11 mouse cellular contexts compared by ENCODE assay signal in the genomic region with DNA sequence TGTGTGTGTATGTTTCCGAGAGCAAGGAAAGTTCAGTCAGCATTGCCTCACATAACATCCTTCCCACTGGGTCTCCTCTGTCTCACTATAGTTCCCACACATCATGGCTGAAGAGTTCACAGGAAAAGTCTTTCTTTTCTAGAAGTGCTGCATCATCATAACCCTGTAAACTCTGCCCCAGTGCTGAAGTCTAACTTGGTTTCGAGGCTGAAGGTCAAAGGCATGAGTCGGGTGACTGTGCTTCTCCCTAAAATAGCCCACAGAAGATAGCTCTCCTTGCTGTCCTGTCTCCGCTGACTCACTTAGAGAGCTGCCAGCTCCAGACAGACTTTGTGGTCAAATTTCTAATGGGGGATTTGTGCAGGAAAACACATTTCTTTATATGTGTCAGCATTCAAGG.
A peak's percentile ranks its signal among the peaks of the same experiment; 100 is the strongest.
DNase-seq lines count a peak whose midpoint lies in the region; ATAC-seq and TF ChIP-seq lines count a peak whose summit lies in the region.
"Had no signal": no experiment of that assay in that cellular context is flagged by ENCODE, and none has a peak within 500 bp of the region (broad histone marks: within the 10 kb centered on the region; RNA-seq: fewer than 3 reads in every experiment).

No protein-coding gene starts in this region.

- H3K36me3 ChIP-seq in kidney, adult 2 months (ENCODE audit: control insufficient read depth, insufficient read depth, low read length) = no peaks in the 10 kb centered on the region
- H3K36me3 ChIP-seq in heart, embryonic 14.5 days (ENCODE audit: control insufficient read depth, insufficient read depth, low read length) = no peaks in the 10 kb centered on the region
- H3K36me3 ChIP-seq in liver, embryonic 15.5 days (replicated peaks) = no peaks in the 10 kb centered on the region
- no peaks in the 10 kb centered on the region for H3K36me3 ChIP-seq in lung, postnatal 0 days (ENCODE audit: insufficient read depth, low read length)
- H3K36me3 ChIP-seq: forebrain, embryonic 12.5 days had no signal

- H3K4me3 ChIP-seq in kidney, adult 2 months (ENCODE audit: insufficient read depth, low read depth, low read length) = no peak overlapping the region
- H3K4me3 ChIP-seq in heart, embryonic 14.5 days (ENCODE audit: control insufficient read depth in 1 of 2, insufficient read depth in 1 of 2, low read depth in 1 of 2, low read length in 2 of 2) = no peak overlapping the region
- H3K4me3 ChIP-seq in liver, embryonic 15.5 days (replicated peaks) = no peak overlapping the region
- no peak overlapping the region for H3K4me3 ChIP-seq in lung, postnatal 0 days (ENCODE audit: low read depth, low read length)
- H3K4me3 ChIP-seq: forebrain, embryonic 12.5 days had no signal

- TF ChIP-seq POLR2A in kidney, adult 2 months (IDR thresholded peaks at IDR 0.05; ENCODE audit: low read depth, low read length) = no peak

- no peaks in the 10 kb centered on the region for H3K9me3 ChIP-seq in heart, embryonic 14.5 days (ENCODE audit: control insufficient read depth, low read length)
- no peaks in the 10 kb centered on the region for H3K9me3 ChIP-seq in liver, embryonic 15.5 days (replicated peaks)
- no peaks in the 10 kb centered on the region for H3K9me3 ChIP-seq in lung, postnatal 0 days (ENCODE audit: low read length)
- H3K9me3 ChIP-seq: forebrain, embryonic 12.5 days had no signal

- no peak for ATAC-seq in heart, embryonic 14.5 days (ENCODE audit: insufficient number of reproducible peaks, insufficient read depth, low FRiP score, low read depth)
- ATAC-seq in liver, embryonic 15.5 days (ENCODE audit: insufficient read depth) = peak; percentile 52
- no peak for ATAC-seq in lung, postnatal 0 days
- ATAC-seq: CD4-positive, CD25-positive, alpha-beta regulatory T cell, adult 4 months had no signal

- no peaks in the 10 kb centered on the region for H3K4me1 ChIP-seq in kidney, adult 2 months (ENCODE audit: control insufficient read depth, insufficient read depth, low read length)
- peaks cover 2 to 6% of the 10 kb centered on the region in 2 experiments; a peak in 2 of 4 replicates for H3K4me1 ChIP-seq in heart, embryonic 14.5 days (ENCODE audit: control insufficient read depth in 2 of 2, insufficient read depth in 2 of 2, low read length in 2 of 2)
- no peaks in the 10 kb centered on the region for H3K4me1 ChIP-seq in liver, embryonic 15.5 days (replicated peaks)
- H3K4me1 ChIP-seq in lung, postnatal 0 days (ENCODE audit: insufficient read depth, low read depth, low read length) = no peaks in the 10 kb centered on the region
- H3K4me1 ChIP-seq: forebrain, embryonic 12.5 days had no signal

- 40% methylated on average over 4 of the region's 4 CpGs for WGBS in kidney, adult 2 months
- WGBS in heart, embryonic 14.5 days = 41% methylated on average over 4 of the region's 4 CpGs
- 18% methylated on average over 4 of the region's 4 CpGs for WGBS in liver, embryonic 15.5 days (ENCODE audit: insufficient replicate concordance)
- WGBS in lung, postnatal 0 days = 60% methylated on average over 4 of the region's 4 CpGs

- no peak for TF ChIP-seq CTCF in kidney, adult 2 months (conservative IDR thresholded peaks at IDR 0.05; ENCODE audit: insufficient read depth, insufficient read length, low read depth, low read length)
- no peak for TF ChIP-seq CTCF in lung, postnatal 0 days (IDR thresholded peaks at IDR 0.05)

- H3K27ac ChIP-seq in kidney, adult 2 months (ENCODE audit: insufficient read depth, low read depth, low read length) = no peak overlapping the region
- H3K27ac ChIP-seq in heart, embryonic 14.5 days (replicated peaks in 1 of 2; ENCODE audit: control insufficient read depth in 1 of 2, insufficient read depth in 1 of 2, low read depth in 2 of 2, low read length in 2 of 2) = no peak overlapping the region
- no peak overlapping the region for H3K27ac ChIP-seq in liver, embryonic 15.5 days (replicated peaks)
- no peak overlapping the region for H3K27ac ChIP-seq in lung, postnatal 0 days (ENCODE audit: low read length)
- H3K27ac ChIP-seq: forebrain, embryonic 12.5 days had no signal

- peak; percentile 23 for DNase-seq in kidney, adult 2 months
- DNase-seq in kidney, adult 11 months = no peak
- DNase-seq in adrenal gland, postnatal 10 days = peak; percentile 62
- DNase-seq in left cerebral cortex, adult 8-10 months (ENCODE audit: low spot score in 2 of 2) = no peak
- DNase-seq in lung, postnatal 36 days = no peak
- no peak for DNase-seq in lung, postnatal 0 days (ENCODE audit: low spot score)
- DNase-seq: lung, postnatal 4 days had no signal

- no peaks in the 10 kb centered on the region for H3K27me3 ChIP-seq in kidney, adult 2 months (replicated peaks; ENCODE audit: control insufficient read depth, insufficient read depth, low read length)
- H3K27me3 ChIP-seq in heart, embryonic 14.5 days (ENCODE audit: control insufficient read depth, insufficient read depth, low read length) = no peaks in the 10 kb centered on the region
- no peaks in the 10 kb centered on the region for H3K27me3 ChIP-seq in liver, embryonic 15.5 days
- H3K27me3 ChIP-seq in lung, postnatal 0 days (replicated peaks; ENCODE audit: insufficient read depth, low read length) = no peaks in the 10 kb centered on the region
- H3K27me3 ChIP-seq: forebrain, embryonic 12.5 days had no signal

- H3K9ac ChIP-seq in heart, embryonic 14.5 days (ENCODE audit: low read length) = no peak overlapping the region
- H3K9ac ChIP-seq in liver, embryonic 15.5 days = no peak overlapping the region
- no peak overlapping the region for H3K9ac ChIP-seq in lung, postnatal 0 days (replicated peaks; ENCODE audit: low read depth)
- H3K9ac ChIP-seq: forebrain, embryonic 12.5 days had no signal

- TF ChIP-seq EP300 in lung, postnatal 0 days (IDR thresholded peaks at IDR 0.05) = no peak

- H3K4me2 ChIP-seq in heart, embryonic 14.5 days (ENCODE audit: low read length) = 0 out of 2 replicates have a peak overlapping the region, but pooled peaks have one; percentile 13
- no peak overlapping the region for H3K4me2 ChIP-seq in liver, embryonic 15.5 days
- no peak overlapping the region for H3K4me2 ChIP-seq in lung, postnatal 0 days (replicated peaks; ENCODE audit: low read depth, low read length)
- H3K4me2 ChIP-seq: forebrain, embryonic 12.5 days had no signal

Comparison
In these comparisons a context has a peak if more than half of its experiments do, and no peak if none do; other contexts are left out.
1. DNase-seq: peak in kidney, adult 2 months (single experiment) and adrenal gland, postnatal 10 days (single experiment); none in kidney, adult 11 months (single experiment), left cerebral cortex, adult 8-10 months (0 of 2), lung, postnatal 36 days (single experiment) and lung, postnatal 0 days (single experiment).